In the genomic region with DNA sequence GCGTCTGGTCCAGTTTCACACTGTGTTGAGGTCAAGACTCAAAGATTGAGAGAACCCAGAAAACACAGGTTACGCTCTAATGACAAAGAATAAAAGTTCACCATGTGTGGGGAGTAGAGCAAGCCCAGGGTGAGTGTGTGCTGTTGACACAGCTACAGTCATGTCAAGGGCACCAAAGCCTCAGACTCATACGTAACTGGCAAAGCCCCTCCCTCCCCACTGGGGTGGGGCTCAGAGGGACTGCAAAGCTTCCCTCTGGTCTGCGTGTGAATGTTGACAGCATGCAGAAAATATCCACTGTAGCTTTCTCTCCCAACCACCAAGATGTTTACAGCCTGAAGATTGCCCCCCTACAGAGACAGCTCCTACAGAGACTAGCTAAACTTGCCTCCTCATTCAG, we compare ENCODE assay signal across 18 mouse cellular contexts. TPM values are rescaled to one million over a fixed set of nuclear protein-coding genes. Genes with fewer than 3 reads are reported as not detected.
DNase-seq lines count a peak whose midpoint lies in the region; ATAC-seq lines count a peak whose summit lies in the region.
"Had no signal": no experiment of that assay in that cellular context is flagged by ENCODE, and none has a peak within 500 bp of the region (broad histone marks: within the 10 kb centered on the region; RNA-seq: fewer than 3 reads in every experiment).

No protein-coding gene starts in this region.

- H3K27me3 ChIP-seq in heart, embryonic 12.5 days (replicated peaks) = no peaks in the 10 kb centered on the region
- H3K27me3 ChIP-seq in stomach, embryonic 14.5 days (ENCODE audit: control insufficient read depth, insufficient read depth, low read length) = no peaks in the 10 kb centered on the region
- H3K27me3 ChIP-seq: neural tube, embryonic 13.5 days had no signal

- 68% methylated on average over 4 of the region's 4 CpGs for WGBS in heart, embryonic 12.5 days
- 61% methylated on average over 4 of the region's 4 CpGs for WGBS in stomach, embryonic 14.5 days

- no peak for DNase-seq in heart, postnatal 4 days
- peak; percentile 63 for DNase-seq in adrenal gland, postnatal 14 days
- peak; percentile 55 to 76 for DNase-seq in lung, adult 18-20 months
- DNase-seq in embryo, embryonic 9.5 days (ENCODE audit: extremely low spot score) = no peak
- DNase-seq in thymus, postnatal 4 days = no peak
- DNase-seq: cerebellum, adult 11 months; cerebellum, postnatal 25 days; gastrocnemius, postnatal 10 days; kidney, adult 18-20 months; lung, embryonic 14.5 days; midbrain, embryonic 14.5 days; right cerebral cortex, adult 18-20 months had no signal

- H3K4me3 ChIP-seq in heart, embryonic 12.5 days = no peak overlapping the region
- H3K4me3 ChIP-seq in stomach, embryonic 14.5 days (ENCODE audit: low read depth, low read length) = no peak overlapping the region
- H3K4me3 ChIP-seq: forebrain, embryonic 10.5 days; hindbrain, embryonic 10.5 days; neural tube, embryonic 13.5 days had no signal

- H3K4me2 ChIP-seq in heart, embryonic 12.5 days = no peak overlapping the region
- no peak overlapping the region for H3K4me2 ChIP-seq in stomach, embryonic 14.5 days (replicated peaks; ENCODE audit: low read depth, low read length)
- H3K4me2 ChIP-seq: liver, embryonic 11.5 days; lung, embryonic 14.5 days; neural tube, embryonic 13.5 days had no signal

- 0 out of 2 replicates have a peak overlapping the region, but pooled peaks have one; percentile 43 for H3K9ac ChIP-seq in heart, embryonic 12.5 days
- no peak overlapping the region for H3K9ac ChIP-seq in stomach, embryonic 14.5 days (replicated peaks; ENCODE audit: low read depth, low read length)
- H3K9ac ChIP-seq: lung, embryonic 14.5 days; neural tube, embryonic 13.5 days had no signal

- peaks cover under 1% of the 10 kb centered on the region for H3K4me1 ChIP-seq in heart, embryonic 12.5 days (replicated peaks)
- no peaks in the 10 kb centered on the region for H3K4me1 ChIP-seq in stomach, embryonic 14.5 days (ENCODE audit: control insufficient read depth, insufficient read depth, low read length)

- no peaks in the 10 kb centered on the region for H3K36me3 ChIP-seq in heart, embryonic 12.5 days
- no peaks in the 10 kb centered on the region for H3K36me3 ChIP-seq in stomach, embryonic 14.5 days (ENCODE audit: control insufficient read depth, insufficient read depth, low read length)
- H3K36me3 ChIP-seq: neural tube, embryonic 13.5 days had no signal

- ATAC-seq in heart, embryonic 12.5 days (ENCODE audit: insufficient number of reproducible peaks, low FRiP score) = no peak
- peak; percentile 75 for ATAC-seq in stomach, embryonic 14.5 days (ENCODE audit: insufficient number of reproducible peaks, insufficient read depth, low FRiP score, low read depth)

- H3K27ac ChIP-seq in heart, embryonic 12.5 days (ENCODE audit: poor library complexity, severe bottlenecking) = no peak overlapping the region
- no peak overlapping the region for H3K27ac ChIP-seq in stomach, embryonic 14.5 days (ENCODE audit: low read length)
- H3K27ac ChIP-seq: forebrain, embryonic 10.5 days; hindbrain, embryonic 10.5 days; neural tube, embryonic 13.5 days had no signal

- H3K9me3 ChIP-seq in heart, embryonic 12.5 days (replicated peaks) = no peaks in the 10 kb centered on the region
- no peaks in the 10 kb centered on the region for H3K9me3 ChIP-seq in stomach, embryonic 14.5 days (ENCODE audit: control insufficient read depth, low read depth, low read length)
- H3K9me3 ChIP-seq: forebrain, embryonic 10.5 days; hindbrain, embryonic 10.5 days; neural tube, embryonic 13.5 days had no signal

RNA-seq across cellular contexts. Expression of a gene that starts 48.0 kb away (rescaled TPM):
- 111 and 115 TPM in 2 replicates for polyA plus RNA-seq in heart, embryonic 12.5 days (2016; fragmentation: Nextera tagmentation; extraction: Ambion mirVana)
- total RNA-seq in heart, postnatal 4 days (2021) = 100 to 1,000 TPM; 463 to 468 TPM
- total RNA-seq in adrenal gland, postnatal 14 days (2021) = 325 and 411 TPM in 2 replicates
- polyA plus RNA-seq in stomach, embryonic 14.5 days (2014; fragmentation: Nextera tagmentation; extraction: Ambion mirVana) = 35.3 and 37.9 TPM in 2 replicates

RNA-seq across cellular contexts. Expression of a gene that starts 49.1 kb away (rescaled TPM):
- 0.28 and 0.36 TPM in 2 replicates for polyA plus RNA-seq in heart, embryonic 12.5 days (2016; fragmentation: Nextera tagmentation; extraction: Ambion mirVana)
- total RNA-seq in heart, postnatal 4 days (2021) = 1 to 10 TPM; 1.1 to 1.2 TPM
- 3.6 and 4.1 TPM in 2 replicates for total RNA-seq in adrenal gland, postnatal 14 days (2021)
- 0.25 and 0.26 TPM in 2 replicates for polyA plus RNA-seq in stomach, embryonic 14.5 days (2014; fragmentation: Nextera tagmentation; extraction: Ambion mirVana)

Comparison
In these comparisons a context has a peak if more than half of its experiments do, and no peak if none do; other contexts are left out.
1. DNase-seq: peak in adrenal gland, postnatal 14 days (single experiment) and lung, adult 18-20 months (2 of 2); none in heart, postnatal 4 days (single experiment), embryo, embryonic 9.5 days (single experiment) and thymus, postnatal 4 days (single experiment).